Mouse (Mus musculus): ENCODE measurements around the gene Sbds. TPM values are rescaled to one million over a fixed set of nuclear protein-coding genes. Genes with fewer than 3 reads are reported as not detected.

Gene Sbds
- polyA plus RNA-seq (2012; rRNA removed): 13.0 and 24.2 TPM in 2 replicates

DNA sequence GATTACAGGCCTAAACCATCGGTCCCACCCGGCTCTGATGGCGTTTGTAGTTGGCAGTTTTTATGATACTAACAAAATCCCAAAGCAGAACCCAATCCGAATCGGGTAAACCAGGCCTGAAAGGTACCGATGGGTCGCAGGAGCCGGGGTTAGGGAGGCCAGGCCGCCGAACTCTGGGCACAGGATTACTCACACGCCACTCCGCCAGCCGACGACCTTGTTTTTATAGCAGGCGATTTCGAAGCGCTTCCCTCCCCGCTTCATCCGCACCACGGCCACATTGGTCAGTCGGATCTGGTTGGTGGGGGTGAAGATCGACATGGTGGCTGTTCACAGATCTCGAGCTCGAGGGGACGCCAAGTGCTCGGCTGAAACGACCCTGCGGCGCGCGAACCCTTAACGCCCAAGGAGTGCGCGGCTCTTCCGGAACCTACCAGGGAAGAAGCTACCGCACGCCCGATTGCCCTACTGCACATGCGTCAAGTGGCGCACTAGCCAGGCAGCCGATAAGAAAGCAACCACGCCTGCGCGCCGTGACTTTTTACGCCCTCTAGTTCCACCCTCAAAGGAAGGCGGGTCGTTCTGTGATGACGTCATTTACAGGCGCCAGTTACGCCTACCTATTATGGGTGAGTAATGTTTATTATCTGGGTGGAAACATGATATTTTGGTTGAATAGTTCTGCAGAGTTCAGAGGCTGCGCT lies at the start of gene Sbds, which contains the start of gene Tyw1:
Gene Sbds, minus strand, starts transcription at position 514 of the 704 bp plus-strand sequence.
Gene Tyw1, plus strand, starts transcription at position 603 of the 704 bp plus-strand sequence.
- Histone ChIP-seq H3K4me3 (ENCODE audit: low read depth, low read length) (peak within 1 kb of the TSS; percentile 93), H3K27me3 (ENCODE audit: control insufficient read depth, insufficient read depth, low read length) (no peaks in the 10 kb centered on the region), H3K27ac (ENCODE audit: insufficient read depth, low read depth, low read length) (peak within 1 kb of the TSS; percentile 91), H3K36me3 (ENCODE audit: control insufficient read depth, insufficient read depth, low read length) (peaks cover 31% of the 10 kb centered on the region), H3K4me1 (ENCODE audit: control insufficient read depth, insufficient read depth, insufficient read length, low read length) (peaks cover 2% of the 10 kb centered on the region; the same call in 1 of the 2 replicates)
- no peak for TF ChIP-seq CTCF (IDR thresholded peaks at IDR 0.05; ENCODE audit: extremely low read depth, insufficient read length, insufficient replicate concordance, low read depth, low read length)
- peak; percentile 94 for TF ChIP-seq POLR2A (IDR thresholded peaks at IDR 0.05; ENCODE audit: low read depth, low read length)
- WGBS: under 1% methylated on average over 52 of the region's 52 CpGs

DNA sequence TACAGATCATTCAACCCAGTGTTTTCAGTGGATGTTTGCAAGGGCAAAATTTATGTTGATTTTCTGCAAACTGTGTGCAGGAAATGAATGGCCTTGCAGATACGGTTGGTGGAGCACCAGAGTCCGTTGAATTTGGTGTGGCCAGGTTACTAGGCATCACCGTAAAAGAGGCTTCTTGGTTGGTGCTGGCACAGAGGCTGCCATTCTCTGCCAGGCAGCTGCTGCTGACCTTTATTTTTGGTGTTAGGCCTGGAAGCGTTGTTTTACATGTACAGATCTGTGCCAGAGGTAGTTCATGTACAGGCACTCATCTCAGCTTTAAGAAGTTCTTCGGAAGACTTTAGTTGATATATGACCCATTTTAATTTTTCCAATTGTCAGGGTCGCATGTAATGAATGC lies 48.3 kb upstream of the Sbds start:
- 91% methylated on average over 6 of the region's 6 CpGs for WGBS
- H3K27ac ChIP-seq (ENCODE audit: insufficient read depth, low read depth, low read length): no peak overlapping the region
- no peaks in the 10 kb centered on the region for H3K4me1 ChIP-seq (ENCODE audit: control insufficient read depth, insufficient read depth, insufficient read length, low read length)

DNA sequence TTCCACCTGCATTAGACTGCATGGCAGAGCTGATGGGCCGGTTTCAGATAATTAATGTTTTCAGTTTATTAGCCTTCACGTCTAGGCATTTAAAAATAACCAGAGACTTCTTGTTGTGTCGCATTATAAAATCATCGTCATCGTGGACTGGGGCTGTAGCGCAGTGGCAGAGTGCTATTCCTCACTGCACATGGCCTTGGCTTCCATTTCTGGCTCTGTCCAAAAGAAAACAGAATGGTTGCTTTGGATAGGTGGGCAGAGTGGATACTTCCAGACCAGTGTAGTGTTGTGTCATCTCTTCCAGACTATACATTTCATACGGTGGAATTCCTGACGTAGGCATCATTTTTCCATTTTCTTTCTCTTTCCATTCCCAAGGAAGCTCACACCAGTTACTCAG lies 44.2 kb upstream of the Sbds start:
- WGBS: 94% methylated on average over 8 of the region's 8 CpGs
- no peak overlapping the region for H3K27ac ChIP-seq (ENCODE audit: insufficient read depth, low read depth, low read length)
- TF ChIP-seq CTCF (IDR thresholded peaks at IDR 0.05; ENCODE audit: extremely low read depth, insufficient read length, insufficient replicate concordance, low read depth, low read length) (no peak), POLR2A (IDR thresholded peaks at IDR 0.05; ENCODE audit: low read depth, low read length) (no peak)
- no peaks in the 10 kb centered on the region for H3K27me3 ChIP-seq (ENCODE audit: control insufficient read depth, insufficient read depth, low read length)
- H3K4me1 ChIP-seq (ENCODE audit: control insufficient read depth, insufficient read depth, insufficient read length, low read length): no peaks in the 10 kb centered on the region
- no peak overlapping the region for H3K4me3 ChIP-seq (ENCODE audit: low read depth, low read length)
- peaks cover 26% of the 10 kb centered on the region for H3K36me3 ChIP-seq (ENCODE audit: control insufficient read depth, insufficient read depth, low read length)

More for the DNA sequence above, 48.3 kb upstream of the Sbds start:
- Histone ChIP-seq H3K27me3 (ENCODE audit: control insufficient read depth, insufficient read depth, low read length) (no peaks in the 10 kb centered on the region), H3K4me3 (ENCODE audit: low read depth, low read length) (no peak overlapping the region), H3K36me3 (ENCODE audit: control insufficient read depth, insufficient read depth, low read length) (peaks cover 13% of the 10 kb centered on the region)
- TF ChIP-seq CTCF (IDR thresholded peaks at IDR 0.05; ENCODE audit: extremely low read depth, insufficient read length, insufficient replicate concordance, low read depth, low read length): no peak

- peaks cover 26% of the 10 kb centered on the region for H3K36me3 ChIP-seq (ENCODE audit: control insufficient read depth, insufficient read depth, low read length)
- H3K27me3 ChIP-seq (ENCODE audit: control insufficient read depth, insufficient read depth, low read length): no peaks in the 10 kb centered on the region
- 94% methylated on average over 9 of the region's 9 CpGs for WGBS
- TF ChIP-seq POLR2A (IDR thresholded peaks at IDR 0.05; ENCODE audit: low read depth, low read length) (no peak), CTCF (IDR thresholded peaks at IDR 0.05; ENCODE audit: extremely low read depth, insufficient read length, insufficient replicate concordance, low read depth, low read length) (no peak)
- H3K27ac ChIP-seq (ENCODE audit: insufficient read depth, low read depth, low read length): no peak overlapping the region
- H3K4me3 ChIP-seq (ENCODE audit: low read depth, low read length): no peak overlapping the region
- no peaks in the 10 kb centered on the region for H3K4me1 ChIP-seq (ENCODE audit: control insufficient read depth, insufficient read depth, insufficient read length, low read length)
Observed at GRCm38 (mm10) chr5:130298831-130299460, 43.6 kb upstream of the Sbds start.

GRCm38 (mm10) chr5:130296071-130296470 lies 40.7 kb upstream of the Sbds start:
- Histone ChIP-seq H3K27ac (ENCODE audit: insufficient read depth, low read depth, low read length) (no peak overlapping the region), H3K4me3 (ENCODE audit: low read depth, low read length) (no peak overlapping the region), H3K4me1 (ENCODE audit: control insufficient read depth, insufficient read depth, insufficient read length, low read length) (no peaks in the 10 kb centered on the region), H3K27me3 (ENCODE audit: control insufficient read depth, insufficient read depth, low read length) (no peaks in the 10 kb centered on the region), H3K36me3 (ENCODE audit: control insufficient read depth, insufficient read depth, low read length) (peaks cover 26% of the 10 kb centered on the region)
- TF ChIP-seq POLR2A (IDR thresholded peaks at IDR 0.05; ENCODE audit: low read depth, low read length) (no peak), CTCF (IDR thresholded peaks at IDR 0.05; ENCODE audit: extremely low read depth, insufficient read length, insufficient replicate concordance, low read depth, low read length) (0 out of 2 replicates have a peak, but pooled peaks have one; percentile 11)
- WGBS: 82% methylated on average over 5 of the region's 5 CpGs

DNA sequence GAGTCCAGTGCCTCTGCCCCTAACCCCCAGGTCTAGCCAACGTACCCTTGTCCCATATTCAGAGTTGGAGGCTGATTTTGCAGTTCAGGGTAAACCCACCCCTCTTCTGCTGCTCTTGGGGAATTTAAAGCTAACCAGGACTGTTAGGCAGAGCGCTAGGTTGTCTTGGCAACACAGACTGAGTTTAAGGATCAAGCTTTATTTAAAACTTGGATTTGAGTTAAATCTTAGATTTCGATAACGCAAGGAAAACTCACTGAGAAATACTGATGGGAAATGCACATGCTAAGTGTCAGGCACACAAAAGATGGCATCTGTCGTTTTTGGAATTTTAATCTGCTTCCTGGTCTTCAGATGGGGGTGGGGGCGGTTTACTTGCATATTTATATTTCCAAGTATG lies 39.3 kb upstream of the Sbds start:
- Histone ChIP-seq H3K4me1 (ENCODE audit: control insufficient read depth, insufficient read depth, insufficient read length, low read length) (no peaks in the 10 kb centered on the region), H3K27me3 (ENCODE audit: control insufficient read depth, insufficient read depth, low read length) (no peaks in the 10 kb centered on the region), H3K4me3 (ENCODE audit: low read depth, low read length) (no peak overlapping the region), H3K27ac (ENCODE audit: insufficient read depth, low read depth, low read length) (no peak overlapping the region), H3K36me3 (ENCODE audit: control insufficient read depth, insufficient read depth, low read length) (peaks cover 22% of the 10 kb centered on the region)
- TF ChIP-seq POLR2A (IDR thresholded peaks at IDR 0.05; ENCODE audit: low read depth, low read length) (no peak), CTCF (IDR thresholded peaks at IDR 0.05; ENCODE audit: extremely low read depth, insufficient read length, insufficient replicate concordance, low read depth, low read length) (no peak)
- 90% methylated on average over 6 of the region's 6 CpGs for WGBS

DNA sequence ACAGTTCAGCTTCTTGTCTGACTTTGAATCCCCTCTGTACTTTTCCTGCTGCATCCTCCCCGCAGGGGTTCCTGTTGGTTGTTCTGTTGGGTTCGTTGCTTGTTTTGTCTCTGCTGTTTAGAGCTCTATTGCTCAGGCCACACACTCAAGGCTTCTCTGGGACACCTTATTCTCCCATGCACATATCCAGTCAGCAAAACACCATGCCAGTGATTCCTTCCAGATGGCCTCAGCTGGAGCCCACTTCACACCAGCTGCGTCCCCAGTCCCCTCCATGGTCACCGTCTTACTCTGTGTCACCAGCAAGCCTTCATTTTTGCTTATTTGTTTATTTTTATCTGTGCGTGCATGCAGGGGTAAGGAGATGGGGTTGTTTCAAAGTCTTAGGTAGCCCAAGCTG lies 38.6 kb upstream of the Sbds start:
- Histone ChIP-seq H3K27me3 (ENCODE audit: control insufficient read depth, insufficient read depth, low read length) (no peaks in the 10 kb centered on the region), H3K27ac (ENCODE audit: insufficient read depth, low read depth, low read length) (no peak overlapping the region), H3K36me3 (ENCODE audit: control insufficient read depth, insufficient read depth, low read length) (peaks cover 24% of the 10 kb centered on the region), H3K4me3 (ENCODE audit: low read depth, low read length) (no peak overlapping the region), H3K4me1 (ENCODE audit: control insufficient read depth, insufficient read depth, insufficient read length, low read length) (no peaks in the 10 kb centered on the region)
- 90% methylated on average over 5 of the region's 5 CpGs for WGBS
- TF ChIP-seq CTCF (IDR thresholded peaks at IDR 0.05; ENCODE audit: extremely low read depth, insufficient read length, insufficient replicate concordance, low read depth, low read length) (no peak), POLR2A (IDR thresholded peaks at IDR 0.05; ENCODE audit: low read depth, low read length) (no peak)
